Mouse (Mus musculus): ENCODE measurements around the gene Olfr1364.

The Olfr1364 gene

GRCm38 (mm10) chr13:21581659-21582058 lies at the start of gene Olfr1364:
TSS of gene Olfr1364 (minus strand) at chr13:21581759.
- in situ Hi-C loops (cut with MboI; ENCODE audit: low pct_unique_long_range_greater_than_20kb in 1 of 2, low sequenced_read_pairs in 2 of 2, unreplicated experiment in 1 of 2), result no loop called here

DNA sequence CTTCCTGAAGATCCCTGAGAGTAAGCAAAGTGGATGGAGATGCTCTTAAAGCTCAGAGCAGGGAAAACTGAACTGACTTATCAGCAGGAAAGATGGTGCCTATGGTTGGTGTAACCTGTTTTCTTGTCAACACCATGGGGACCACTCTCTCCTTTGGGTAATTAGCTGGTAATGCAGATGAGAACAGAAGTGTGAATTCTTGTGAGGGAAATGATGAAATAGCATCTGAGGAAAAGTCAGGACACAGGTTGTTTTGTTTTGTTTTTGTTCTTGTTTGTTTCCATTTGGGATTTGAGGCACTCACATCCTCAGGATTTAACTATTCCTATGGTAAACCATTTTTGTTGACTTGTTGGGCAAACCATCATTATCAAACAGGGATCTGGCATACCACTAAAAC lies 32.4 kb upstream of the Olfr1364 start, which contains the start of gene Olfr1362:
Gene Olfr1362, minus strand, starts transcription at position 101 of the 400 bp plus-strand sequence.
- in situ Hi-C loops (cut with MboI; ENCODE audit: low pct_unique_long_range_greater_than_20kb in 1 of 2, low sequenced_read_pairs in 2 of 2, unreplicated experiment in 1 of 2), result no loop called here

DNA sequence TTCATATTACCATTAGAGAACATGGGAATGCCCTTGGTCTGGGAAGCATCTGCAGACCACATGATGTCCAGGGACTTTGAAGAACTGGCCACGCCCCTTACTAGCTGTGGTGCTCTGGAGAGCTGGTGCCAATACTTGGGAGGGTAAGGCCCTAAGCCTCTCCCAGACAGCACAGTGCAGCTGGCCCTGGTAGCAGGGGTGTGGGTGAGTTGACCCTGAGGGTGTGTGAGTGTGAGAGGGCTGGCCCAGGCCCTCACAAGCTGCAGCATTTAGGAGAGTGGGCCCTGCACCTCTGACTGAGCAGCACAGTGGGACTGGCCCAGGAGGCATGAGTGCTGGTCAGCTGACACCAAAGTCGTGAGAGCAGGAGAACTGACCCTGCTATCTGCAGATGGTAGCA lies 10.1 kb upstream of the Olfr1364 start:
- in situ Hi-C loops (cut with MboI; ENCODE audit: low pct_unique_long_range_greater_than_20kb in 1 of 2, low sequenced_read_pairs in 2 of 2, unreplicated experiment in 1 of 2), result no loop called here

DNA sequence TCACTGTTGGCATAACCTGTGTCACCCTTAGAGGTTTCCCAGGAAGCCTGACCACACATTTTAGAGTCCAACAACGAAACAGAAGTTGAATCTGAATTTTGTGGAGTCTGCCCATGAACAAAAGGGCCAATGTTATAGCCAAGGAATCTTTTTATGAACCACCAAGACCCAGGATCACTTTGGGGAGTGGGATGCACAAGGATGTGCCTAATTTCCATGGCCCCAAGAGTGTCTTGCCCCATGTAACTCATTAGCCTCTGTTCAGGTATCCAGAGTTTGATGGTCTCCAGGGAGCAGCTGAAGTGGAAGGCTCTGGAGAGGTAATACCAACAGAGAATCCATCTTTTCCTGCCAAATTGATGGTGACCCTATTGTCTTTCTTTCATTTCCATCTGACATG lies 21.8 kb downstream of the Olfr1364 start, which contains the start of gene Olfr1535:
Gene Olfr1535, minus strand, starts transcription at position 101 of the 400 bp plus-strand sequence.
- in situ Hi-C loops (cut with MboI; ENCODE audit: low pct_unique_long_range_greater_than_20kb in 1 of 2, low sequenced_read_pairs in 2 of 2, unreplicated experiment in 1 of 2), result no loop called here

- in situ Hi-C loops (cut with MboI; ENCODE audit: low pct_unique_long_range_greater_than_20kb in 1 of 2, low sequenced_read_pairs in 2 of 2, unreplicated experiment in 1 of 2), result no loop called here
These were observed 31.0 kb downstream of the Olfr1364 start for GRCm38 (mm10) chr13:21550416-21551110.

- in situ Hi-C loops (cut with MboI; ENCODE audit: low pct_unique_long_range_greater_than_20kb in 1 of 2, low sequenced_read_pairs in 2 of 2, unreplicated experiment in 1 of 2), result no loop called here
These were observed 32.1 kb downstream of the Olfr1364 start for GRCm38 (mm10) chr13:21549487-21549886.

- in situ Hi-C loops (cut with MboI; ENCODE audit: low pct_unique_long_range_greater_than_20kb in 1 of 2, low sequenced_read_pairs in 2 of 2, unreplicated experiment in 1 of 2), result no loop called here
These were observed 38.9 kb downstream of the Olfr1364 start, which contains the start of gene Olfr1366 for GRCm38 (mm10) chr13:21542708-21543107. TSS of gene Olfr1366 (minus strand) at chr13:21542808.

- in situ Hi-C loops (cut with MboI; ENCODE audit: low pct_unique_long_range_greater_than_20kb in 1 of 2, low sequenced_read_pairs in 2 of 2, unreplicated experiment in 1 of 2), result no loop called here
These were observed 50.8 kb downstream of the Olfr1364 start, which contains the start of gene Zkscan8 for GRCm38 (mm10) chr13:21530781-21531201. TSS of gene Zkscan8 (minus strand) at chr13:21531120.

GRCm38 (mm10) chr13:21530136-21530535 lies 51.4 kb downstream of the Olfr1364 start:
- in situ Hi-C loops (cut with MboI; ENCODE audit: low pct_unique_long_range_greater_than_20kb in 1 of 2, low sequenced_read_pairs in 2 of 2, unreplicated experiment in 1 of 2), result no loop called here

Data from mouse embryonic stem cell (cell line).